Mouse (Mus musculus) heart, embryonic 11.5 days (tissue): Measurements from ENCODE around the gene Rhobtb3. TPM values are rescaled to one million over a fixed set of nuclear protein-coding genes. Genes with fewer than 3 reads are reported as not detected.
"Not testable (repeated sequence)": the region's sequence is repeated elsewhere in the genome, so short reads cannot be mapped to it uniquely, and the experiment has no call there.

ENCODE experiments used
- ATAC-seq: fragments of 200-750 bp; cut with Nextera tagmentation; replicated peaks from 2 replicates; pipeline ENCODE4 v1.8.0; 2017; ENCODE audit warnings: moderate library complexity; ENCODE audit not compliant: insufficient number of reproducible peaks, low FRiP score, low TSS enrichment
- H3K27ac ChIP-seq: fragments of 300-500 bp; sonication (generic); 2 replicates; pipeline ENCODE4 v1.5.1; 2014; ENCODE audit warnings: mild to moderate bottlenecking, low read depth, low read length
- H3K27me3 ChIP-seq: fragments of 300-500 bp; sonication (generic); 2 replicates; pipeline ENCODE4 v1.6.1; 2014; ENCODE audit warnings: mild to moderate bottlenecking, low read length, mixed read lengths; ENCODE audit not compliant: control insufficient read depth, insufficient read depth
- H3K36me3 ChIP-seq: fragments of 300-500 bp; sonication (generic); 2 replicates; pipeline ENCODE4 v1.6.1; 2014; ENCODE audit warnings: mild to moderate bottlenecking, low read length, moderate library complexity, mixed read lengths; ENCODE audit not compliant: control insufficient read depth, insufficient read depth
- H3K4me1 ChIP-seq: fragments of 300-500 bp; sonication (generic); 2 replicates; pipeline ENCODE4 v1.6.1; 2014; ENCODE audit warnings: low read length; ENCODE audit not compliant: control insufficient read depth, insufficient read depth
- H3K4me2 ChIP-seq: fragments of 300-500 bp; sonication (generic); 2 replicates; pipeline ENCODE4 v1.6.1; 2014; ENCODE audit warnings: mild to moderate bottlenecking, moderate library complexity
- H3K4me3 ChIP-seq: fragments of 300-500 bp; sonication (generic); 2 replicates; pipeline ENCODE4 v1.5.1; 2014; ENCODE audit warnings: low read depth, low read length
- H3K9ac ChIP-seq: fragments of 300-500 bp; sonication (generic); 2 replicates; pipeline ENCODE4 v1.6.1; 2014; ENCODE audit warnings: mild to moderate bottlenecking, low read depth, low read length, moderate library complexity
- H3K9me3 ChIP-seq: fragments of 300-500 bp; sonication (generic); replicated peaks from 2 replicates; pipeline ENCODE4 v1.6.1; 2016; ENCODE audit warnings: low read length; ENCODE audit not compliant: control insufficient read depth
- WGBS: fragments of 180-500 bp; shearing (Covaris S2); extraction: QIAGEN DNeasy Blood & Tissue Kit; methylation state at CpG from one replicate; pipeline ENCODE4 v1.1.7; 2014; ENCODE audit not compliant: insufficient replicate concordance; 5-methylcytosine and 5-hydroxymethylcytosine counted together
- polyA plus RNA-seq: library from polyadenylated mRNA; unstranded; fragments of >200 nt; fragmentation: Nextera tagmentation; extraction: Ambion mirVana; gene quantifications from 2 replicates; pipeline ENCODE4 v1.2.1, GENCODE M21; 2014

Gene Rhobtb3
- polyA plus RNA-seq, 1 experiment from 2014 or later: 27.4 TPM

DNA sequence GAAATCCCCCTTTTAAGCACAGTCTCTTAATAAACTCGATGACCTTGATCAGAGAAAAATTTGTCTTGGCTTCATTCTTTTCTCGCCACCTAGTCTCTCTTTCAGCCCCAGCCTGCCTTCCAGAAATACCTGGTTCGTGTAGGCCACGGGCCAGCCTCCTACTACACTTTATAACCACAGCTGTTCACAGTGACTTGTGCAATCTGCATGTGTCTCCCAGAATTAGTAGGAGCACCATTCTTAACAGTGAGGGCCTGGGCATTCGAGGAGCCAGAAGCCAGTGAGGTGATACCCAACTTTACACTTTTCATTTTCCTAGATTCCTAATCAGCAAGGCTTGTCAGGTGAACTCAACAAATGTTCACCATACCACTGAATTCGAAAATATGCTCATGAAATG is 67.1 kb downstream of the Rhobtb3 start:
- no peak overlapping the region for H3K9ac ChIP-seq
- no peak overlapping the region for H3K27ac ChIP-seq
- H3K4me2 ChIP-seq: no peak overlapping the region
- no peak overlapping the region for H3K4me3 ChIP-seq
- no peak for ATAC-seq
- H3K9me3 ChIP-seq: no peaks in the 10 kb centered on the region
- no peaks in the 10 kb centered on the region for H3K4me1 ChIP-seq
- 80% methylated on average over 6 of the region's 6 CpGs for WGBS
- peaks cover 6% of the 10 kb centered on the region for H3K36me3 ChIP-seq
- no peaks in the 10 kb centered on the region for H3K27me3 ChIP-seq

DNA sequence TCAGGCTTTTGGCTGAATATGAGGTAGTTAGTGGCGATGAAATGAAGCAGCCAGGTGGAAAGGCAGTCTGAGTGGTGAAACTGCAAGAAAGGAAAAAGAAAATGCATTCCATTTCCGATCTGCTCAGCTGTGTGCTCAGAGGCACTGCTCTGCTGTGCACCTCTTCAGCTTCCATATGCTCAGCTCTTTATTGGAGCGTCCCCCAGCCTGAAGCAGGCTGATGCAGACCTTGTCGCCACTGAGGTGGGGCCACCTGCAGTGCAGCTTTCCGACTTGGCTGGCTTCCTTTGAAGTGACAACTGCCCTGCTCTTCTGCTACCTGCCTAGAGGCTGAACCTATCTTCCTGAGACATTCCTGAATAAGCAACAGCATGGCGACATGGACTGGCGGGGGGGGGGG is 67.5 kb downstream of the Rhobtb3 start:
- not testable (repeated sequence) for H3K27ac ChIP-seq, H3K4me3 ChIP-seq, H3K36me3 ChIP-seq, H3K9ac ChIP-seq, H3K4me2 ChIP-seq, H3K4me1 ChIP-seq, ATAC-seq, H3K27me3 ChIP-seq, H3K9me3 ChIP-seq
- WGBS: 78% methylated on average over 7 of the region's 7 CpGs

DNA sequence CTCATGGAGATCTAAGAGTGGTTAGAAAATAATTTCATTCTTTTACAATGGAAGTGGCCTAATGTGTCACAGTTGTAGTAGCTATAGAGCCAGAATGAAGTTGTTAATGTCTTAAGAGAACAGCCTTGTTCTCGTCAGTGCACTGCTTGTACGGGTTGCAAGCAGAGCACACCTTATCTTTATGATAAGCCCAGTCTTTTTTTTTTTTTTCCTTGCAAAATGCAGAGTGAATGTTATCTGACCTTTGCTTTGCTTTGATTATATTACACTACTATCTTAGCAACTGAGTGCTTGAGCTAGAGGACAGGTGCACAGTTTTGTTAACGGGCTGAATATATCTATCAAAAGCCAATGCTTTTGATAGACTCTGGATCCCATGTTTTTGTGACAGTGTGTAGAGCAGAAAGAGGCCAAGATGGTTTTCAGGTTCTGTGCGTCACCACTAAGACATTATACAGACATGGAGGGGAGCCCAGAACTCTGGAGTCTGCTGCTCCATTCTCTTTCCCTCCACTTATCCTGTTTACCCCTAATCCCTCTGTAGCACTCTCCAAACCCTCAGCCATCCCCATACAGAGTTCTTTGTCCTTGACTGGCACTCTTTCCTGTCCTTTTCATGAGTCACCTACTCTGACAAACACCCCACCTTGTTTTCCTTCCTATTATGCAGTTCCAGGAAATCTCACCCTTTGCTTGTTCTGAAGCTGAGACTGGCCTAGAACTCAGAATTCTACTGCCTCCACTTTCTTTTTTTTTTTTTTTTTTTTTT is 68.9 kb downstream of the Rhobtb3 start:
- H3K4me3 ChIP-seq: no peak overlapping the region
- no peaks in the 10 kb centered on the region for H3K27me3 ChIP-seq
- no peak overlapping the region for H3K9ac ChIP-seq
- 37% methylated on average over 4 of the region's 4 CpGs for WGBS
- no peaks in the 10 kb centered on the region for H3K4me1 ChIP-seq
- H3K4me2 ChIP-seq: no peak overlapping the region
- no peaks in the 10 kb centered on the region for H3K9me3 ChIP-seq
- H3K36me3 ChIP-seq: peaks cover 6% of the 10 kb centered on the region
- no peak overlapping the region for H3K27ac ChIP-seq
- no peak for ATAC-seq

DNA sequence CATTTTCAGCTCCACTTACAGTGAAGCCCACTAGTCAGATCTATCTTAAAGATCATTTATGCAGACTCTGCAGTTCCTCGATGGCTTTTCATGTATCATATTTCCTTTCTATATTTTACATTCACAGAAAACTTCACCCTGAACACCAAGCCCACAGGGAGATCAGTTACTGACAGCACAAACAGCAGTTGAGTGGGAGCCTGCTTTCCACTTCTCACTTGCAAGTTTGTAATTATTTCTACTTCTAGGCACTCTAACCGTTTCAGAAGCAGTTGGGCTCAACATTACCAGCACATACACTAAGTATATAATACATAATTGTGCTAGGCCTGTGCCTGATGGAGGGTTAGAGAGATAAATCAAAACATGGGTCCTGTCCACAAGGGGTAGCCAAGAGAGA is 75.8 kb downstream of the Rhobtb3 start:
- Histone ChIP-seq H3K4me3 (no peak overlapping the region), H3K9ac (no peak overlapping the region), H3K27me3 (no peaks in the 10 kb centered on the region), H3K4me1 (no peaks in the 10 kb centered on the region; the same call in 1 of the 2 replicates), H3K9me3 (no peaks in the 10 kb centered on the region), H3K27ac (no peak overlapping the region), H3K4me2 (no peak overlapping the region), H3K36me3 (peaks cover 5% of the 10 kb centered on the region)
- no peak for ATAC-seq
- 89% methylated on average over 2 of the region's 2 CpGs for WGBS

DNA sequence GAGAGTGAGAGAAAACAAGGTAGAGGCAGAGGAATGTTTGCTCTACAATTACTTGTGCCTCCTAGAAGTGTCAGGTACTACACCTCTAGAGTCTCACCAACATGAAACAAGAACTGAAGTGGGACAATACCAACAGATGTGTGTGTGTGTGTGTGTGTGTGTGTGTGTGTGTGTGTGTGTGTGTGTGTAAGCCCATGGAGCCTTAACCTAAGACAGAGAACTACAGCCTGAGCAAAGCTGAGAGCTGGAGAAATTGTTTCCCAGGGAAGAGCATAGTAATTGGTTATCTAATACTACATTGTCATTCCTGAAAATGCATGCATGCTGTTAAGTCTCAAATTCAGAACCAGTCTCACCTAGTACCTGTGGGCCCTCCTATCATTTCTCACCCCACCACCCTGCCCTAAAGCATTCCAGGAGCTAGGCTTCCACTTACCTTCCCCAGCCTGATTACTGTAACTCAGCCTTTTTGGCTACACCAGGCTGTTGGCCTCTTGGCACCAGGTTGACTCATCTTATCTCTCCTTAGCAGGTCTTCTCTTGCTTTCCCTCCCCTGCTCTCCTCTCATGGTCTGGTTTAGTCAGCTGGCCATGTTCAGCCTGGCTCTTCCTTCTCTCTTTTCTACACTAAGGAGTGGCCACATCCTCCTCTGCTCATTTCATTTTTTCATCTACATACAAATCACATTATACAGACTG is 78.1 kb downstream of the Rhobtb3 start:
- H3K36me3 ChIP-seq: 0 out of 2 replicates have a peak, but pooled peaks cover 3% of the 10 kb centered on the region
- H3K4me3 ChIP-seq: no peak overlapping the region
- H3K9me3 ChIP-seq: no peaks in the 10 kb centered on the region
- H3K27ac ChIP-seq: no peak overlapping the region
- H3K27me3 ChIP-seq: no peaks in the 10 kb centered on the region
- ATAC-seq: peak; percentile 57; the same call in 1 of the 2 replicates
- H3K9ac ChIP-seq: no peak overlapping the region
- no peak overlapping the region for H3K4me2 ChIP-seq
- H3K4me1 ChIP-seq: no peaks in the 10 kb centered on the region; the same call in 1 of the 2 replicates

DNA sequence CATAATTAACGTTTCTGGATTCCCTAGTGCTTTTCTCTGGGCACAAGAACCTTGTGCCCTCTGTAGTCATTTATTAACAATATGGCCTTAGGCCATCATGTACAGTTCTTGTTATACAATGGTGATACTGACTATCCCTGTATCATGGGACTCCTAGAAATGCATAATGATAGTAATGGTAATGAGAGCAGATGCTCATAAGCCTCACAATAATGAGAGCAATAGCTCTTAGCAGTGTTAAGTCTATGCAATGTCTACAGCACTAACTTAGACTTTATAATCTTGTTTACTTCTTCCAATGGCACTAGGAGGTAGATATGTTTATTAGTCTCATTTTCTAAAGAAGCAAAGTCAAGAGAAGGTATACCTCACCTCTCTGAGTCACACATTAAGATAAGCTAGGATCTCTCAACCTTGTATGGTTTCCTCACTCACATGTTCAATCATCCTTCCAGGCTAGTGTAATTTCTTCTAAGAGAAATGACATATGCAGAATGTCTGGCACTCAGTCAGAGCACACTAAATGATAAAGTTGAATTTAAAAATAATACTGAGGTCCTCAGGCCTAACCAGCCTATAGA is 84.4 kb downstream of the Rhobtb3 start:
- WGBS: 70% methylated on average over 1 of the region's 1 CpGs
- Histone ChIP-seq H3K27me3 (no peaks in the 10 kb centered on the region), H3K4me1 (no peaks in the 10 kb centered on the region), H3K4me2 (no peak overlapping the region), H3K9me3 (no peaks in the 10 kb centered on the region), H3K4me3 (no peak overlapping the region), H3K9ac (no peak overlapping the region), H3K27ac (no peak overlapping the region), H3K36me3 (no peaks in the 10 kb centered on the region)
- no peak for ATAC-seq

DNA sequence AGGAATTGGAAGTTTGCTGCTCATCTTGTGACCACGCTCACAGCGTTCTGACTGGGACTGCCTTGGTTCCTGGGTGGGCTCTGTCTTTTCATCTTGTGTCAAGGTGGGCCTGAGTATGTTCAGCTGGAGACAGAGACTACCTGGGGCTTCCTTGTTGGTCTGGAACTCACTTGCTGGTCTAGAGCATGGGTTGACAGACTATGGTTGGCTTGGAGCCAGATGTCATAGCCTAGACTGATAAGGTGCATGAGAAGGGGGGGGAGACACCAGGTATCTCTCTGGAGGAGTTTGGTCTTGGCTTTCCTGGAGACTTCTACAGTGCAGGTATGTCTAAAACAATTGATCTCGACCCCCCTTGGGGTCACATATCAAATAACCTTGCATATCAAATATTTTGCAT is 90.6 kb downstream of the Rhobtb3 start:
- WGBS: 89% methylated on average over 3 of the region's 3 CpGs
- Histone ChIP-seq H3K9me3 (no peaks in the 10 kb centered on the region), H3K4me2 (no peak overlapping the region), H3K4me1 (no peaks in the 10 kb centered on the region), H3K4me3 (no peak overlapping the region), H3K9ac (no peak overlapping the region), H3K27ac (no peak overlapping the region), H3K36me3 (no peaks in the 10 kb centered on the region), H3K27me3 (no peaks in the 10 kb centered on the region)
- no peak for ATAC-seq

DNA sequence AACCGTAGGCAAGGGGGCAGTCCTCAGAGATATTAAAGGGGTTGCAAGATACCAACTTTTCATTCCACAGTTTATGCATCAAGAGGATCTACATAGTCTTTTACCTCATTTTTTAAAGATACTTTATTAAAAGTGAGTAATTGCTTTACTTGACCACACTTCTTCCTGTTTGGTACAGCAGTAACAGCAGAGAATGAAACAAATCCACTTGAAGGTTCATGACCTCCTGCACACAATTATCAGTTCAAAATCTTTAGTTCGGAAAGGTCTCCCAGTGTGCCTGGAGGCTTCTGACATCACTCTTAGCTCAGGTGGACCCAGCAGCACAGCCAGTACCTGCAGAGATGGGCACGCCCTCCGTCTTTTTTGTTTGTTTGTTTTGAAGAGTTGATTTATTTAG is 91.7 kb downstream of the Rhobtb3 start:
- H3K9ac ChIP-seq: no peak overlapping the region
- no peak for ATAC-seq
- no peak overlapping the region for H3K27ac ChIP-seq
- WGBS: 75% methylated on average over 4 of the region's 4 CpGs
- no peaks in the 10 kb centered on the region for H3K27me3 ChIP-seq
- no peak overlapping the region for H3K4me3 ChIP-seq
- no peaks in the 10 kb centered on the region for H3K36me3 ChIP-seq
- H3K4me1 ChIP-seq: no peaks in the 10 kb centered on the region
- H3K4me2 ChIP-seq: no peak overlapping the region
- H3K9me3 ChIP-seq: no peaks in the 10 kb centered on the region
